Mouse (Mus musculus) myocyte (in vitro differentiated cells): ENCODE measurements around the gene Bri3.

Experiments used
- MAX ChIP-seq: IDR thresholded peaks from one replicate; pipeline ENCODE4 v1.6.1; 2011; ENCODE audit warnings: low read depth, mild to moderate bottlenecking, control low read depth
- MYOG ChIP-seq, 3 experiments: IDR thresholded peaks; one replicate each; pipeline ENCODE4 v1.6.1; 2011; ENCODE audit warnings: control low read depth in 2 of 3, low read depth in 2 of 3, mild to moderate bottlenecking in 2 of 3; ENCODE audit not compliant: insufficient read length in 2 of 3, control insufficient read depth in 1 of 3, insufficient read depth in 1 of 3
- POLR2A ChIP-seq: IDR thresholded peaks from one replicate; pipeline ENCODE4 v1.6.1; 2011; ENCODE audit warnings: low read depth, mild to moderate bottlenecking, control low read depth, moderate library complexity; ENCODE audit not compliant: insufficient read length
- TCF12 ChIP-seq: IDR thresholded peaks from one replicate; pipeline ENCODE4 v1.6.1; 2011; ENCODE audit warnings: mild to moderate bottlenecking, control low read depth; ENCODE audit not compliant: poor library complexity, insufficient read depth, severe bottlenecking
- USF1 ChIP-seq: IDR thresholded peaks from one replicate; pipeline ENCODE4 v1.6.1; 2011; ENCODE audit warnings: low read depth, mild to moderate bottlenecking, control low read depth, moderate library complexity

- TF ChIP-seq POLR2A (no peak), TCF12 (no peak), MAX (no peak), MYOG (IDR thresholded peaks at IDR 0.05; ENCODE audit: control insufficient read depth in 1 of 3, insufficient read depth in 1 of 3, insufficient read length in 2 of 3, low read depth in 2 of 3) (no peak), USF1 (no peak)
Observed at GRCm38 (mm10) chr5:144214453-144214852, 29.8 kb upstream of the Bri3 start.
